Mouse (Mus musculus): ENCODE data around the gene Dpm2. TPM values are rescaled to one million over a fixed set of nuclear protein-coding genes. Genes with fewer than 3 reads are reported as not detected.

Dpm2 gene
- polyA plus RNA-seq, 1 experiment: 73.7 TPM

- Histone ChIP-seq H3K36me3 (ENCODE audit: control insufficient read depth, insufficient read depth) (peaks cover 40% of the 10 kb centered on the region), H3ac (ENCODE audit: control insufficient read depth, insufficient read length, low read depth) (no peak overlapping the region), H3K79me3 (ENCODE audit: low read depth) (peaks cover 17% of the 10 kb centered on the region), H3K27me3 (ENCODE audit: control insufficient read depth, insufficient read depth, insufficient read length) (no peaks in the 10 kb centered on the region), H3K4me3 (ENCODE audit: insufficient read depth, poor library complexity, severe bottlenecking) (no peak overlapping the region), H3K79me2 (ENCODE audit: control insufficient read depth, insufficient read depth) (peaks cover 53% of the 10 kb centered on the region)
- TF ChIP-seq CEBPB (IDR thresholded peaks at IDR 0.05; ENCODE audit: low read depth): no peak
- no peak for TF ChIP-seq MYOG (IDR thresholded peaks at IDR 0.05; ENCODE audit: control insufficient read depth, extremely low read depth, insufficient read length)
- TF ChIP-seq USF1 (IDR thresholded peaks at IDR 0.05; ENCODE audit: low read depth): no peak
- no peak for TF ChIP-seq CTCF (IDR thresholded peaks at IDR 0.05; ENCODE audit: control insufficient read depth, insufficient read depth, insufficient read length)
- TF ChIP-seq MYOD1 (IDR thresholded peaks at IDR 0.05; ENCODE audit: control insufficient read depth, insufficient read length, low read depth): no peak
- no peak for TF ChIP-seq FOSL1 (IDR thresholded peaks at IDR 0.05; ENCODE audit: insufficient read depth, low read length, poor library complexity, severe bottlenecking)
- no peak for TF ChIP-seq MAX (IDR thresholded peaks at IDR 0.05)
Measured at GRCm38 (mm10) chr2:32610610-32611229, 40.1 kb downstream of the Dpm2 start.

GRCm38 (mm10) chr2:32612274-32612673 lies 41.6 kb downstream of the Dpm2 start:
- TF ChIP-seq MAX (IDR thresholded peaks at IDR 0.05) (no peak), MYOD1 (IDR thresholded peaks at IDR 0.05; ENCODE audit: control insufficient read depth, insufficient read length, low read depth) (no peak), FOSL1 (IDR thresholded peaks at IDR 0.05; ENCODE audit: insufficient read depth, low read length, poor library complexity, severe bottlenecking) (no peak), USF1 (IDR thresholded peaks at IDR 0.05; ENCODE audit: low read depth) (no peak), CTCF (IDR thresholded peaks at IDR 0.05; ENCODE audit: control insufficient read depth, insufficient read depth, insufficient read length) (no peak), MYOG (IDR thresholded peaks at IDR 0.05; ENCODE audit: control insufficient read depth, extremely low read depth, insufficient read length) (no peak), CEBPB (IDR thresholded peaks at IDR 0.05; ENCODE audit: low read depth) (no peak)
- Histone ChIP-seq H3ac (ENCODE audit: control insufficient read depth, insufficient read length, low read depth) (no peak overlapping the region), H3K36me3 (ENCODE audit: control insufficient read depth, insufficient read depth) (peaks cover 55% of the 10 kb centered on the region), H3K79me2 (ENCODE audit: control insufficient read depth, insufficient read depth) (peaks cover 50% of the 10 kb centered on the region), H3K27me3 (ENCODE audit: control insufficient read depth, insufficient read depth, insufficient read length) (no peaks in the 10 kb centered on the region), H3K4me3 (ENCODE audit: insufficient read depth, poor library complexity, severe bottlenecking) (no peak overlapping the region), H3K79me3 (ENCODE audit: low read depth) (peaks cover 17% of the 10 kb centered on the region)

GRCm38 (mm10) chr2:32617109-32617508 lies 46.5 kb downstream of the Dpm2 start:
- no peaks in the 10 kb centered on the region for H3K27me3 ChIP-seq (ENCODE audit: control insufficient read depth, insufficient read depth, insufficient read length)
- TF ChIP-seq FOSL1 (IDR thresholded peaks at IDR 0.05; ENCODE audit: insufficient read depth, low read length, poor library complexity, severe bottlenecking): no peak
- TF ChIP-seq MYOG (IDR thresholded peaks at IDR 0.05; ENCODE audit: control insufficient read depth, extremely low read depth, insufficient read length): no peak
- no peak for TF ChIP-seq CTCF (IDR thresholded peaks at IDR 0.05; ENCODE audit: control insufficient read depth, insufficient read depth, insufficient read length)
- no peak for TF ChIP-seq MAX (IDR thresholded peaks at IDR 0.05)
- no peak for TF ChIP-seq USF1 (IDR thresholded peaks at IDR 0.05; ENCODE audit: low read depth)
- TF ChIP-seq MYOD1 (IDR thresholded peaks at IDR 0.05; ENCODE audit: control insufficient read depth, insufficient read length, low read depth): no peak
- TF ChIP-seq CEBPB (IDR thresholded peaks at IDR 0.05; ENCODE audit: low read depth): no peak
- H3K4me3 ChIP-seq (ENCODE audit: insufficient read depth, poor library complexity, severe bottlenecking): no peak overlapping the region
- H3K36me3 ChIP-seq (ENCODE audit: control insufficient read depth, insufficient read depth): peaks cover 62% of the 10 kb centered on the region
- H3K79me2 ChIP-seq (ENCODE audit: control insufficient read depth, insufficient read depth): peaks cover 4% of the 10 kb centered on the region
- no peak overlapping the region for H3ac ChIP-seq (ENCODE audit: control insufficient read depth, insufficient read length, low read depth)
- H3K79me3 ChIP-seq (ENCODE audit: low read depth): peaks cover 1% of the 10 kb centered on the region

GRCm38 (mm10) chr2:32617601-32618000 lies 46.9 kb downstream of the Dpm2 start:
- Histone ChIP-seq H3K79me2 (ENCODE audit: control insufficient read depth, insufficient read depth) (no peaks in the 10 kb centered on the region), H3K36me3 (ENCODE audit: control insufficient read depth, insufficient read depth) (peaks cover 57% of the 10 kb centered on the region)
- no peak for TF ChIP-seq CEBPB (IDR thresholded peaks at IDR 0.05; ENCODE audit: low read depth)

GRCm38 (mm10) chr2:32618051-32618450 lies 47.4 kb downstream of the Dpm2 start:
- no peak for TF ChIP-seq MYOG (IDR thresholded peaks at IDR 0.05; ENCODE audit: control insufficient read depth, extremely low read depth, insufficient read length)
- peak; percentile 31 for TF ChIP-seq MYOD1 (IDR thresholded peaks at IDR 0.05; ENCODE audit: control insufficient read depth, insufficient read length, low read depth)
- TF ChIP-seq CTCF (IDR thresholded peaks at IDR 0.05; ENCODE audit: control insufficient read depth, insufficient read depth, insufficient read length): no peak
- no peak for TF ChIP-seq USF1 (IDR thresholded peaks at IDR 0.05; ENCODE audit: low read depth)
- TF ChIP-seq MAX (IDR thresholded peaks at IDR 0.05): no peak
- no peak for TF ChIP-seq CEBPB (IDR thresholded peaks at IDR 0.05; ENCODE audit: low read depth)
- TF ChIP-seq FOSL1 (IDR thresholded peaks at IDR 0.05; ENCODE audit: insufficient read depth, low read length, poor library complexity, severe bottlenecking): no peak
- no peaks in the 10 kb centered on the region for H3K79me3 ChIP-seq (ENCODE audit: low read depth)
- no peaks in the 10 kb centered on the region for H3K79me2 ChIP-seq (ENCODE audit: control insufficient read depth, insufficient read depth)
- no peak overlapping the region for H3ac ChIP-seq (ENCODE audit: control insufficient read depth, insufficient read length, low read depth)
- peaks cover 53% of the 10 kb centered on the region for H3K36me3 ChIP-seq (ENCODE audit: control insufficient read depth, insufficient read depth)
- no peaks in the 10 kb centered on the region for H3K27me3 ChIP-seq (ENCODE audit: control insufficient read depth, insufficient read depth, insufficient read length)
- no peak overlapping the region for H3K4me3 ChIP-seq (ENCODE audit: insufficient read depth, poor library complexity, severe bottlenecking)

More at GRCm38 (mm10) chr2:32617601-32618000, 46.9 kb downstream of the Dpm2 start:
- H3K79me3 ChIP-seq (ENCODE audit: low read depth): no peaks in the 10 kb centered on the region
- no peaks in the 10 kb centered on the region for H3K27me3 ChIP-seq (ENCODE audit: control insufficient read depth, insufficient read depth, insufficient read length)
- H3ac ChIP-seq (ENCODE audit: control insufficient read depth, insufficient read length, low read depth): no peak overlapping the region
- no peak overlapping the region for H3K4me3 ChIP-seq (ENCODE audit: insufficient read depth, poor library complexity, severe bottlenecking)

Data from C2C12 (cell line).